Mouse (Mus musculus) ES-E14 (cell line): ENCODE data around the gene Mgll. TPM values are rescaled to one million over a fixed set of nuclear protein-coding genes. Genes with fewer than 3 reads are reported as not detected.

ENCODE experiments used
- DNase-seq: peaks from one replicate; pipeline ENCODE4 v3.0.0-alpha.2; 2013; ENCODE audit warnings: low read depth, low spot score
- H3K27ac ChIP-seq: 2 replicates; pipeline ENCODE4 v1.5.1; 2012; ENCODE audit warnings: low read depth, mild to moderate bottlenecking, low read length, moderate library complexity, mixed read lengths; ENCODE audit not compliant: poor library complexity, insufficient read depth, severe bottlenecking
- H3K36me3 ChIP-seq: 2 replicates; pipeline ENCODE4 v1.6.1; 2012; ENCODE audit warnings: mild to moderate bottlenecking, low read length, moderate library complexity, mixed read lengths; ENCODE audit not compliant: control insufficient read depth, poor library complexity, insufficient read depth, severe bottlenecking
- H3K4me1 ChIP-seq, 2 experiments: fragments of 150-350 bp in 1 of 2; sonication (generic) in 1 of 2; 2 replicates each; pipeline ENCODE4 v1.6.1; 2012; ENCODE audit warnings: low read length in 2 of 2, mild to moderate bottlenecking in 1 of 2, mixed read lengths in 1 of 2; ENCODE audit not compliant: control insufficient read depth in 2 of 2, insufficient read depth in 2 of 2, poor library complexity in 1 of 2
- H3K4me3 ChIP-seq, 2 experiments: fragments of 150-350 bp in 1 of 2; sonication (generic) in 1 of 2; 2 replicates each; pipeline ENCODE4 v1.5.1; 2012; ENCODE audit warnings: low read length in 2 of 2, low read depth in 1 of 2, mild to moderate bottlenecking in 1 of 2, mixed read lengths in 1 of 2; ENCODE audit not compliant: insufficient read depth in 1 of 2, poor library complexity in 1 of 2, severe bottlenecking in 1 of 2
- H3K9ac ChIP-seq: 2 replicates; pipeline ENCODE4 v1.6.1; 2012; ENCODE audit warnings: low read depth, mild to moderate bottlenecking, low read length, mixed read lengths; ENCODE audit not compliant: poor library complexity, insufficient read depth, severe bottlenecking
- H3K9me3 ChIP-seq: fragments of 150-350 bp; sonication (generic); 2 replicates; pipeline ENCODE4 v1.6.1; 2012; ENCODE audit warnings: low read depth, mild to moderate bottlenecking, low read length; ENCODE audit not compliant: control insufficient read depth, insufficient read depth
- CHD2 ChIP-seq: IDR thresholded peaks from 2 replicates; pipeline ENCODE4 v1.6.1; 2014; ENCODE audit warnings: mild to moderate bottlenecking, low read depth, low read length, inconsistent platforms
- HCFC1 ChIP-seq: IDR thresholded peaks from 2 replicates; pipeline ENCODE4 v1.6.1; 2012; ENCODE audit warnings: low read length, inconsistent platforms, borderline replicate concordance; ENCODE audit not compliant: insufficient read depth
- MAFK ChIP-seq: IDR thresholded peaks from 2 replicates; pipeline ENCODE4 v1.6.1; 2014; ENCODE audit warnings: mild to moderate bottlenecking, low read depth, low read length, inconsistent platforms; ENCODE audit not compliant: insufficient read depth
- ZC3H11A ChIP-seq: IDR thresholded peaks from 2 replicates; pipeline ENCODE4 v1.6.1; 2012; ENCODE audit warnings: low read depth, mild to moderate bottlenecking, inconsistent platforms, low read length, borderline replicate concordance
- ZNF384 ChIP-seq: IDR thresholded peaks from 2 replicates; pipeline ENCODE4 v1.6.1; 2012; ENCODE audit warnings: low read depth, low read length, inconsistent platforms
- in situ Hi-C, 2 experiments: fragments of 600-800 bp; cut with MboI; formaldehyde crosslinking; loops; one replicate each; pipeline ENCODE4 v1.15.1; 2025; ENCODE audit warnings: low sequenced_read_pairs in 2 of 2, inconsistent platforms in 1 of 2; ENCODE audit not compliant: unreplicated experiment in 2 of 2
- total RNA-seq: library from RNA; depleted of rRNA; stranded (reverse); fragments of 300-350 nt; gene quantifications from 2 replicates; pipeline ENCODE4 v1.2.3, GENCODE M21; 2012

Mgll gene
- total RNA-seq, 1 experiment: 8.4 TPM

GRCm38 (mm10) chr6:88745027-88745426, 20.8 kb downstream of the Mgll start:
- in situ Hi-C loops: no loop called here
- no peak overlapping the region for H3K9ac ChIP-seq
- H3K4me3 ChIP-seq: no peak overlapping the region

GRCm38 (mm10) chr6:88746271-88746670, 22.1 kb downstream of the Mgll start:
- no peaks in the 10 kb centered on the region for H3K4me1 ChIP-seq
- TF ChIP-seq CHD2 (no peak), ZC3H11A (no peak), HCFC1 (no peak), MAFK (no peak), ZNF384 (no peak)
- H3K9ac ChIP-seq: no peak overlapping the region
- in situ Hi-C loops: no loop called here
- no peaks in the 10 kb centered on the region for H3K36me3 ChIP-seq
- no peaks in the 10 kb centered on the region for H3K9me3 ChIP-seq
- DNase-seq: no peak
- no peak overlapping the region for H3K4me3 ChIP-seq
- no peak overlapping the region for H3K27ac ChIP-seq

More at GRCm38 (mm10) chr6:88745027-88745426, 20.8 kb downstream of the Mgll start:
- Histone ChIP-seq H3K36me3 (no peaks in the 10 kb centered on the region), H3K4me1 (no peaks in the 10 kb centered on the region), H3K9me3 (no peaks in the 10 kb centered on the region), H3K27ac (no peak overlapping the region)
- no peak for DNase-seq
- no peak for TF ChIP-seq ZC3H11A
- no peak for TF ChIP-seq CHD2
- no peak for TF ChIP-seq MAFK
- no peak for TF ChIP-seq HCFC1
- no peak for TF ChIP-seq ZNF384

- no peaks in the 10 kb centered on the region for H3K36me3 ChIP-seq
- no peak overlapping the region for H3K9ac ChIP-seq
- TF ChIP-seq MAFK (no peak), CHD2 (no peak), HCFC1 (no peak), ZNF384 (no peak), ZC3H11A (no peak)
- no peaks in the 10 kb centered on the region for H3K4me1 ChIP-seq
- DNase-seq: no peak
- H3K4me3 ChIP-seq: no peak overlapping the region
- H3K9me3 ChIP-seq: no peaks in the 10 kb centered on the region
- no peak overlapping the region for H3K27ac ChIP-seq
- in situ Hi-C loops: no loop called here
Observed at GRCm38 (mm10) chr6:88747296-88748040, 23.3 kb downstream of the Mgll start.

- Histone ChIP-seq H3K27ac (no peak overlapping the region), H3K9me3 (no peaks in the 10 kb centered on the region)
Observed at GRCm38 (mm10) chr6:88750884-88751283, 26.7 kb downstream of the Mgll start.

More at GRCm38 (mm10) chr6:88750884-88751283, 26.7 kb downstream of the Mgll start:
- no peak overlapping the region for H3K9ac ChIP-seq
- H3K36me3 ChIP-seq: no peaks in the 10 kb centered on the region
- H3K4me3 ChIP-seq: no peak overlapping the region
- in situ Hi-C loops: no loop called here
- TF ChIP-seq CHD2 (no peak), ZC3H11A (no peak), HCFC1 (no peak), ZNF384 (no peak), MAFK (no peak)
- no peak for DNase-seq
- H3K4me1 ChIP-seq: no peaks in the 10 kb centered on the region; a peak in 1 of 4 replicates
